Mouse (Mus musculus) G1E (cell line): ENCODE measurements at regions not wholly inside any gene's neighbourhood (a gene's known extent, or its start where the extent isn't known, plus 50 kb on each side); places are given as distances from the start of the nearest gene placed in this dataset.

ENCODE experiments used
- ATAC-seq: 2 replicates; pipeline ENCODE4 v1.8.0; 2016; ENCODE audit warnings: mild to moderate bottlenecking; ENCODE audit not compliant: insufficient number of reproducible peaks, poor library complexity, low FRiP score, severe bottlenecking; ENCODE audit errors: extremely low read depth
- DNase-seq: peaks from one replicate; pipeline ENCODE4 v3.0.0; 2012; ENCODE audit warnings: low spot score
- H3K27me3 ChIP-seq: 2 replicates; pipeline ENCODE4 v1.6.1; 2012; ENCODE audit warnings: mild to moderate bottlenecking, low read length, inconsistent platforms; ENCODE audit not compliant: insufficient read depth
- H3K36me3 ChIP-seq: replicated peaks from 2 replicates; pipeline ENCODE3; 2012; ENCODE audit warnings: mild to moderate bottlenecking, inconsistent platforms
- H3K4me1 ChIP-seq: 2 replicates; pipeline ENCODE4 v1.6.1; 2012; ENCODE audit warnings: low read depth, low read length, inconsistent platforms, mixed read lengths; ENCODE audit not compliant: insufficient read depth
- H3K4me3 ChIP-seq: 2 replicates; pipeline ENCODE4 v1.5.1; 2012; ENCODE audit warnings: low read depth, mild to moderate bottlenecking, inconsistent platforms, low read length, moderate library complexity, mixed read lengths
- H3K9me3 ChIP-seq: replicated peaks from 2 replicates; pipeline ENCODE4 v1.6.1; 2012; ENCODE audit warnings: inconsistent platforms
- CTCF ChIP-seq: IDR thresholded peaks from 2 replicates; pipeline ENCODE4 v1.5.1; 2012; ENCODE audit warnings: low read depth, low read length, inconsistent platforms, mixed read lengths
- GATA1 ChIP-seq: IDR thresholded peaks from 2 replicates; pipeline ENCODE4 v1.6.1; 2012; ENCODE audit warnings: borderline replicate concordance, low read length, inconsistent platforms, mixed read lengths
- GATA2 ChIP-seq: IDR thresholded peaks from 2 replicates; pipeline ENCODE4 v1.6.1; 2012; ENCODE audit warnings: low read depth, low read length, inconsistent platforms, borderline replicate concordance
- POLR2AphosphoS5 ChIP-seq: IDR thresholded peaks from 2 replicates; pipeline ENCODE4 v1.6.1; 2012; ENCODE audit warnings: low read depth, low read length, inconsistent platforms; ENCODE audit not compliant: insufficient replicate concordance
- TAL1 ChIP-seq: conservative IDR thresholded peaks from 2 replicates; pipeline ENCODE4 v1.6.1; 2012; ENCODE audit warnings: low read depth, low read length, inconsistent platforms, mixed read lengths

DNA sequence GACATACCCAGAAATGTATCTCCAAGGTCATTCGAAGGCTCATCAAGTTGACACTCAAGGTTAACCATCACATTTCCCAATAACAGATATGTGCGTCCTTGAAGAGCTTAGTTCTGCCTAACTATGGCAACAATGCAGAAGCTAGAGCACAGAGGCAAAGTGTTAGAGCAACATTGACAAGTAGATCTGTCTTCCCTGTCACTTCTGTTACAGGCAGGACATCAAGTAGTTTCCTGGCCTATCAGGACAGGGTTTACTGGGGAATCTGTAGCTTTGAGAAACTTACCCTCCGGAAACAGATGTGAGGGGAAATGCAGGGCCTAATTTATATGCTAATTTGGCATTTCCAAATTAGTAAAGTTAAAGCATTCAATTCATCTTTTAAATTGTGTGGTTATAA, 211.2 kb upstream of the Plscr5 start:
- H3K27me3 ChIP-seq = no peaks in the 10 kb centered on the region
- no peaks in the 10 kb centered on the region for H3K9me3 ChIP-seq
- H3K4me3 ChIP-seq = no peak overlapping the region
- no peaks in the 10 kb centered on the region for H3K36me3 ChIP-seq
- TF ChIP-seq POLR2AphosphoS5 (no peak), GATA2 (no peak)
- ATAC-seq (no peak), DNase-seq (no peak)
- H3K4me1 ChIP-seq = no peaks in the 10 kb centered on the region

DNA sequence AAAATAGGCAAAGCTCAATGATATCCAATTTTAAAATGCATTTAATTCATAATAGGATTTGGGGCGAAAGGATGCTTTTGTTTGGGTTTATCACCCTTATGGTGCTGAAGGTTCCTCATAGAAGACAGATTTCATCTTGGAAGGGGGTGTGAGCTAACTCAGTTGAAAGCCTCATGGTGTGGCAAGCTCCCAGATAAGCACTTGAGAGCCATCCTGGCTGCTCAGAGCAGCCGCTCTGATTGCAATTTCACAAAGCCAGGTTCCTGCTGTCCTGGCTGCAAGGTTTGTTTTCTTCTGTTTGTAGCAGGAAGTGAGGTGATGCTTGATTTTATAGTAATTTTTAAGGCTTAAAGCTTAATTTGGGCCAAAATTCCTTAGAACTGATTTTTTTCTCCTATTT, 228.7 kb upstream of the Plscr5 start:
- TF ChIP-seq POLR2AphosphoS5 (no peak), CTCF (no peak), GATA2 (no peak), TAL1 (no peak), GATA1 (no peak)
- Histone ChIP-seq H3K36me3 (no peaks in the 10 kb centered on the region), H3K4me3 (no peak overlapping the region), H3K4me1 (no peaks in the 10 kb centered on the region), H3K9me3 (no peaks in the 10 kb centered on the region), H3K27me3 (no peaks in the 10 kb centered on the region)
- no peak for DNase-seq
- no peak for ATAC-seq

DNA sequence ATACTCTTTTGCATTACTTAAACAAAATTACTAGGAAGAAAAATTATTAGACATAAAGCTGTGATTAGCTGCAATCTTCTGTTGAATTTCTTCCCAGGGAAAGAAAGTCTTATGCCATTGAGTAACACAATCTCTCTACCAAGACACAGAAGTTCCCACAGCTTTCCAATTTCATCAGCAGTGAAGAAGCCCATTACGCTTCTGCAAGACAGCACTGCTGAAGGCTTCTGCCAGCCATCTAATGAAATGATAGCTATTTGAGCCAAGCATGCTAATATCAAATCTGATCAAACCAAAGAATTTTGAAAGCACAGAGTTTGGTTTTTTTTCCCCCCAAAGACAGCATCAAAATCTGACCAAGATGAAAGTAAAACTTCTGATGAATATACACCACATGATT, 230.0 kb upstream of the Plscr5 start:
- DNase-seq = no peak
- no peak overlapping the region for H3K4me3 ChIP-seq
- no peaks in the 10 kb centered on the region for H3K9me3 ChIP-seq
- no peaks in the 10 kb centered on the region for H3K4me1 ChIP-seq
- H3K27me3 ChIP-seq = no peaks in the 10 kb centered on the region
- TF ChIP-seq GATA1 (no peak), CTCF (no peak), TAL1 (no peak), POLR2AphosphoS5 (no peak), GATA2 (no peak)
- ATAC-seq = no peak
- H3K36me3 ChIP-seq = no peaks in the 10 kb centered on the region

DNA sequence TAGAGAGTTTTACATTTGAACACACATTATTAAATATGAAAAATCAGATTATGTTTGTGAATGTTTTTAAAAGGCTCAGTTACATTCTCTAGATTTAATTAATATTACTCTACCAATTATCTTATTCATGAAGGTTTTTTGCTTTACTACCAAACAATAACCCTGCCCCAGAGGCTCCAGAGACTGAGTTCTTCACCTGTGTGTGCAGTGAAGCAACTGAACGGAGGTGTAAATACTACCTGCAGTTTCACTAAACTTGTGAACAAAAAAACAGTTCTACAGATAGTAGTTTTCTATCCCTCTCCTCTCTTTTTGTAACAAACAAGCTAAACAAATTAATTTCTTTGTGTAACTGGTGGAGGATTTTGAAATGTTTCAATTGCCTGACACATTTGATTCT, 231.1 kb upstream of the Plscr5 start:
- TF ChIP-seq CTCF (no peak), TAL1 (no peak), GATA1 (no peak), GATA2 (no peak)
- Histone ChIP-seq H3K4me3 (no peak overlapping the region), H3K36me3 (no peaks in the 10 kb centered on the region), H3K27me3 (no peaks in the 10 kb centered on the region), H3K4me1 (no peaks in the 10 kb centered on the region), H3K9me3 (no peaks in the 10 kb centered on the region)
- no peak for DNase-seq
- no peak for ATAC-seq

GRCm38 (mm10) chr9:91960556-91961325, 232.0 kb upstream of the Plscr5 start:
- no peaks in the 10 kb centered on the region for H3K9me3 ChIP-seq
- ATAC-seq (no peak), DNase-seq (no peak)
- no peaks in the 10 kb centered on the region for H3K4me1 ChIP-seq
- H3K36me3 ChIP-seq = no peaks in the 10 kb centered on the region
- no peak overlapping the region for H3K4me3 ChIP-seq
- TF ChIP-seq GATA1 (no peak), POLR2AphosphoS5 (no peak), GATA2 (no peak), TAL1 (no peak), CTCF (no peak)
- H3K27me3 ChIP-seq = no peaks in the 10 kb centered on the region

DNA sequence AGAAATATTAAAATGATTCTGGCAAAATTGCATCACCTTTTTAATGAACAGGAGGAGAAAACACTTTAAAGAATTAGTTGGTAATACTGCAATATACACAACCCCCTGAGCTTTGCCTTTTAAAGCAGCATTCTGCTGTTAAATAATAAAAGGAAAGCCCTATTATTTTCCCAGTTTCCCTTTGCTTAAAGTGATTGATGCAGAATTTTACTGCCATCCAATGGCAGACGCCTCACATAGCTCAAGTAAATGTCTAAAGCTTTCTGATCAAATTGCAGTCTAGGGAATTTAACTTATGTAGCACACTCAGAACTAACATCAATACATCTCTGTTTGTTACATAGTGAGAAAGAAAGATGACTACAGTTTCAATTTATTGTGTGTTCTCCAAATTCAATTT, 233.1 kb upstream of the Plscr5 start:
- no peak for TF ChIP-seq CTCF
- no peak for TF ChIP-seq GATA1
- TF ChIP-seq GATA2 = no peak
- TF ChIP-seq TAL1 = no peak
- TF ChIP-seq POLR2AphosphoS5 = no peak
- ATAC-seq (no peak), DNase-seq (no peak)
- Histone ChIP-seq H3K27me3 (no peaks in the 10 kb centered on the region), H3K36me3 (no peaks in the 10 kb centered on the region), H3K4me3 (no peak overlapping the region), H3K9me3 (no peaks in the 10 kb centered on the region), H3K4me1 (no peaks in the 10 kb centered on the region)
